Mouse (Mus musculus): ENCODE results near the gene Resf1. TPM values are rescaled to one million over a fixed set of nuclear protein-coding genes. Genes with fewer than 3 reads are reported as not detected.

Gene Resf1
- total and polyA plus RNA-seq, 3 experiments, result 12.4 to 20.9 (median 14.7) TPM

GRCm38 (mm10) chr6:149330332-149330731 is 21.1 kb downstream of the Resf1 start:
- in situ Hi-C loops (cut with MboI; ENCODE audit: low pct_ligation_motif_present, low pct_unique_long_range_greater_than_20kb, low sequenced_read_pairs), result no loop called here
- no peak for TF ChIP-seq UBTF (IDR thresholded peaks at IDR 0.05; ENCODE audit: low read depth, low read length)
- TF ChIP-seq NELFE (IDR thresholded peaks at IDR 0.05; ENCODE audit: low read depth, low read length), result no peak
- TF ChIP-seq MAX (IDR thresholded peaks at IDR 0.05; ENCODE audit: low read length), result no peak
- no peak for TF ChIP-seq BHLHE40 (IDR thresholded peaks at IDR 0.05; ENCODE audit: low read depth, low read length)
- no peak for TF ChIP-seq KAT2A (IDR thresholded peaks at IDR 0.05; ENCODE audit: insufficient replicate concordance, low read length)
- no peak for TF ChIP-seq CHD1 (IDR thresholded peaks at IDR 0.05; ENCODE audit: low read depth, low read length)
- TF ChIP-seq CHD2 (IDR thresholded peaks at IDR 0.05; ENCODE audit: low read length), result no peak
- Histone ChIP-seq H3K4me1 (ENCODE audit: control insufficient read depth in 1 of 2, insufficient read depth in 2 of 2) (no peaks in the 10 kb centered on the region), H3K4me2 (ENCODE audit: insufficient read depth, low read depth, poor library complexity, severe bottlenecking) (no peak overlapping the region), H3K27me3 (replicated peaks) (no peaks in the 10 kb centered on the region), H3K4me3 (replicated peaks in 1 of 3; ENCODE audit: low read depth in 2 of 3, low read length in 2 of 3, poor library complexity in 1 of 3) (no peak overlapping the region), H3K9ac (ENCODE audit: insufficient read depth, low read depth) (no peak overlapping the region), H3K9me3 (replicated peaks; ENCODE audit: low read length) (peaks cover 24% of the 10 kb centered on the region), H3K36me3 (replicated peaks in 1 of 2; ENCODE audit: control insufficient read depth in 1 of 2, insufficient read depth in 1 of 2, low read length in 1 of 2) (peaks cover 49 to 82% of the 10 kb centered on the region in 2 experiments), H3K79me2 (replicated peaks; ENCODE audit: control insufficient read depth, extremely low read depth, insufficient read depth, poor library complexity, severe bottlenecking) (no peaks in the 10 kb centered on the region), H3K27ac (ENCODE audit: insufficient read depth, low read depth) (no peak overlapping the region)
- dilution Hi-C loops (cut with MboI; ENCODE audit: extremely low pct_ligation_motif_present, extremely low pct_unique_long_range_greater_than_20kb, low sequenced_read_pairs), result no loop called here
- DNase-seq (ENCODE audit: extremely low read depth), result no peak

DNA sequence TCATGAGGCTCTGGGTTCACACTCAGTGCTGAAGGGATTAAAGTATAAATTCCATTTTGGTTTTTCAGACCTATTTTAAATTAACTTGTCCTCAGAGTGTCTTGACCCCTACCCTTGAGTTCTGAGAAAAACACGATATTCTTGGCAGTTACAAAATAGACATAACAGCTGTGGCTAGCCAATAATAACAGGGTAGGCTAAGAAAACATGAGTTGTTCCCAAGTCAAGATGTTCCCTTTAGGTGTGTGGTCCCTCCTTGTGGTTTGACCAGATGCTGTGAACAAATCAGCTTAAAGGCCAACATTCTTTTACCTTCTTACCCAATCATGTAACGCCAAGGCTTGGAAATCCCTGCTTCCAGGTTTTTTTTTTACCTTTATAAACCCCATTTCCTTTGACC is 23.8 kb downstream of the Resf1 start:
- Histone ChIP-seq H3K4me3 (replicated peaks in 1 of 3; ENCODE audit: low read depth in 2 of 3, low read length in 2 of 3, poor library complexity in 1 of 3) (no peak overlapping the region), H3K4me2 (ENCODE audit: insufficient read depth, low read depth, poor library complexity, severe bottlenecking) (no peak overlapping the region), H3K9me3 (replicated peaks; ENCODE audit: low read length) (peaks cover 5% of the 10 kb centered on the region), H3K79me2 (replicated peaks; ENCODE audit: control insufficient read depth, extremely low read depth, insufficient read depth, poor library complexity, severe bottlenecking) (no peaks in the 10 kb centered on the region), H3K36me3 (replicated peaks in 1 of 2; ENCODE audit: control insufficient read depth in 1 of 2, insufficient read depth in 1 of 2, low read length in 1 of 2) (peaks cover 36 to 74% of the 10 kb centered on the region in 2 experiments), H3K9ac (ENCODE audit: insufficient read depth, low read depth) (no peak overlapping the region), H3K27me3 (replicated peaks) (no peaks in the 10 kb centered on the region), H3K27ac (ENCODE audit: insufficient read depth, low read depth) (no peak overlapping the region), H3K4me1 (ENCODE audit: control insufficient read depth in 1 of 2, insufficient read depth in 2 of 2) (no peaks in the 10 kb centered on the region)
- in situ Hi-C loops (cut with MboI; ENCODE audit: low pct_ligation_motif_present, low pct_unique_long_range_greater_than_20kb, low sequenced_read_pairs), result no loop called here
- dilution Hi-C loops (cut with MboI; ENCODE audit: extremely low pct_ligation_motif_present, extremely low pct_unique_long_range_greater_than_20kb, low sequenced_read_pairs), result no loop called here
- DNase-seq (ENCODE audit: extremely low read depth), result no peak
- TF ChIP-seq E2F4 (IDR thresholded peaks at IDR 0.05; ENCODE audit: insufficient replicate concordance, low read depth, low read length), result no peak
- no peak for TF ChIP-seq USF2 (conservative IDR thresholded peaks at IDR 0.05; ENCODE audit: low read depth, low read length)
- no peak for TF ChIP-seq ZMIZ1 (IDR thresholded peaks at IDR 0.05; ENCODE audit: low read depth, low read length)
- no peak for TF ChIP-seq SIN3A (IDR thresholded peaks at IDR 0.05; ENCODE audit: low read length)
- TF ChIP-seq PAX5 (IDR thresholded peaks at IDR 0.05; ENCODE audit: low read length), result no peak
- TF ChIP-seq SMC3 (IDR thresholded peaks at IDR 0.05; ENCODE audit: low read depth, low read length), result no peak
- no peak for TF ChIP-seq JUN (IDR thresholded peaks at IDR 0.05; ENCODE audit: insufficient read depth, low read depth, low read length)
- no peak for TF ChIP-seq POLR2A (IDR thresholded peaks at IDR 0.05; ENCODE audit: low read depth, low read length)
- no peak for TF ChIP-seq ZC3H11A (IDR thresholded peaks at IDR 0.05; ENCODE audit: low read depth, low read length)

GRCm38 (mm10) chr6:149337990-149338389 is 28.8 kb downstream of the Resf1 start:
- TF ChIP-seq ZNF384 (IDR thresholded peaks at IDR 0.05; ENCODE audit: low read depth, low read length) (no peak), IRF4 (IDR thresholded peaks at IDR 0.05; ENCODE audit: low read depth, low read length) (no peak), JUND (conservative IDR thresholded peaks at IDR 0.05; ENCODE audit: low read depth, low read length) (no peak), CTCF (conservative IDR thresholded peaks at IDR 0.05 in 1 of 2, IDR thresholded peaks at IDR 0.05 in 1 of 2; ENCODE audit: low read depth in 2 of 2, low read length in 2 of 2) (no peak), MAX (IDR thresholded peaks at IDR 0.05; ENCODE audit: low read length) (no peak), SMC3 (IDR thresholded peaks at IDR 0.05; ENCODE audit: low read depth, low read length) (no peak)
- H3K4me1 ChIP-seq (ENCODE audit: control insufficient read depth in 1 of 2, insufficient read depth in 2 of 2), result no peaks in the 10 kb centered on the region
- peaks cover 4% of the 10 kb centered on the region for H3K9me3 ChIP-seq (replicated peaks; ENCODE audit: low read length)
- no peaks in the 10 kb centered on the region for H3K79me2 ChIP-seq (replicated peaks; ENCODE audit: control insufficient read depth, extremely low read depth, insufficient read depth, poor library complexity, severe bottlenecking)
- no peak overlapping the region for H3K9ac ChIP-seq (ENCODE audit: insufficient read depth, low read depth)
- in situ Hi-C loops (cut with MboI; ENCODE audit: low pct_ligation_motif_present, low pct_unique_long_range_greater_than_20kb, low sequenced_read_pairs) (no loop called here), dilution Hi-C loops (cut with MboI; ENCODE audit: extremely low pct_ligation_motif_present, extremely low pct_unique_long_range_greater_than_20kb, low sequenced_read_pairs) (no loop called here)
- H3K27ac ChIP-seq (ENCODE audit: insufficient read depth, low read depth), result no peak overlapping the region
- no peak overlapping the region for H3K4me3 ChIP-seq (replicated peaks in 1 of 3; ENCODE audit: low read depth in 2 of 3, low read length in 2 of 3, poor library complexity in 1 of 3)
- H3K4me2 ChIP-seq (ENCODE audit: insufficient read depth, low read depth, poor library complexity, severe bottlenecking), result no peak overlapping the region
- H3K36me3 ChIP-seq (replicated peaks in 1 of 2; ENCODE audit: control insufficient read depth in 1 of 2, insufficient read depth in 1 of 2, low read length in 1 of 2), result peaks cover 24 to 41% of the 10 kb centered on the region in 2 experiments
- H3K27me3 ChIP-seq (replicated peaks), result no peaks in the 10 kb centered on the region
- no peak for DNase-seq (ENCODE audit: extremely low read depth)

Data from CH12.LX (cell line).